Mouse (Mus musculus): ENCODE measurements at regions not wholly inside any gene's neighbourhood (a gene's known extent, or its start where the extent isn't known, plus 50 kb on each side); places are given as distances from the start of the nearest gene placed in this dataset.

DNA sequence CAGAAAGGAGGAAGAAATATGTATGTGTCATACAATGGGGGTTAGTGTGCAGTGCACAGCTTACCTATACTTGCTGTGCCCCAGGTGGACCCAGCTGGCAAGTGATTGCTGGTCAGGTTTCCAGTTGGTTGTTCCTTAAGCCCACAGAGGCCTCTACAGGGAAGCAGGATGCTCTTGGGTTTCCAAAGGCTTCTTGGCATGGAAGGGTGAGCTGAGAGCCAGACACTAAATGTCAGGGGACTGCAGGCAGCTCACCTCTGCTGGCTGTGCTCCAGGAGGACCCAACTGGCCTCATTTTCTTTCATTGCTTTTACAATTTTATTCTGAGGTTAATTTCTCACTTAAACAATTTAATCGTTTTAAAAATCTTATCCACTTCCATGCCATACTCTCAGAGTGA lies 108.1 kb downstream of the Gm10184 start:
- H3K79me2 ChIP-seq (ENCODE audit: control insufficient read depth, insufficient read depth, low read length, poor library complexity), result no peaks in the 10 kb centered on the region
- DNase-seq (ENCODE audit: low read depth, low spot score), result no peak
- no peaks in the 10 kb centered on the region for H3K4me1 ChIP-seq (ENCODE audit: control insufficient read depth in 1 of 2, insufficient read depth in 2 of 2, low read length in 2 of 2)
- no peaks in the 10 kb centered on the region for H3K9me3 ChIP-seq (replicated peaks; ENCODE audit: insufficient read depth, low read length)
- TF ChIP-seq RCOR1 (IDR thresholded peaks at IDR 0.05; ENCODE audit: low read depth, low read length), result no peak
- no peak for TF ChIP-seq USF2 (IDR thresholded peaks at IDR 0.05; ENCODE audit: borderline replicate concordance in 1 of 2, insufficient read depth in 1 of 2, low read depth in 1 of 2, low read length in 2 of 2)
- no peak for TF ChIP-seq SIN3A (IDR thresholded peaks at IDR 0.05; ENCODE audit: low read length)
- no peak for TF ChIP-seq EP300 (IDR thresholded peaks at IDR 0.05; ENCODE audit: low read depth in 1 of 2, low read length in 2 of 2)
- H3K9ac ChIP-seq (ENCODE audit: control insufficient read depth, low read depth, low read length, poor library complexity, severe bottlenecking), result no peak overlapping the region
- no peak overlapping the region for H3K4me3 ChIP-seq (ENCODE audit: control insufficient read depth in 1 of 2, insufficient read depth in 1 of 2, low read depth in 2 of 2, low read length in 2 of 2)
- H3K36me3 ChIP-seq (ENCODE audit: control insufficient read depth in 1 of 2, insufficient read depth in 2 of 2, low read length in 2 of 2), result no peaks in the 10 kb centered on the region
- H3K27ac ChIP-seq (ENCODE audit: control insufficient read depth, low read depth, low read length), result no peak overlapping the region
- no peaks in the 10 kb centered on the region for H3K27me3 ChIP-seq (ENCODE audit: control insufficient read depth in 1 of 2, insufficient read depth in 2 of 2, low read length in 2 of 2)

DNA sequence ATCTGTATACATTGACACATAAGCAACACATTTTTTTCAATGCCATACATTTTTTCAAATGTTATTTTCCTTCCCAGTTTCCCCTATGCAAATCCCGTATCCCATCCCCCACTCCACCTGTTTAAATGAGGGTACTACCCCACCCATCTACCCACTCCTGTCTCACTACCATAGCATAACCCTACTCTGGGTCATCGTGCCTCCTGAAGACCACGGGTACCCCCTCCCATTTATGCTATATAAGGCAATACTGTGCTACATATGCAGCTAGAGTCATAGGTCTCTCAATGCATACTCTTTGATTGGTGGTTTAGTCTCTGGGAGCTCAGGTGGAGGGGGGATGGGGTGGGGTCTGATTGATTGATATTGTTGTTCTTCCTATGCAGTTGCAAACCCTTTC lies 132.7 kb downstream of the Gm10184 start:
- Histone ChIP-seq H3K4me3 (ENCODE audit: control insufficient read depth in 1 of 2, insufficient read depth in 1 of 2, low read depth in 2 of 2, low read length in 2 of 2) (no peak overlapping the region), H3K4me1 (ENCODE audit: control insufficient read depth in 1 of 2, insufficient read depth in 2 of 2, low read length in 2 of 2) (no peaks in the 10 kb centered on the region), H3K27me3 (ENCODE audit: control insufficient read depth in 1 of 2, insufficient read depth in 2 of 2, low read length in 2 of 2) (no peaks in the 10 kb centered on the region), H3K9ac (ENCODE audit: control insufficient read depth, low read depth, low read length, poor library complexity, severe bottlenecking) (no peak overlapping the region), H3K9me3 (replicated peaks; ENCODE audit: insufficient read depth, low read length) (no peaks in the 10 kb centered on the region), H3K79me2 (ENCODE audit: control insufficient read depth, insufficient read depth, low read length, poor library complexity) (no peaks in the 10 kb centered on the region), H3K36me3 (ENCODE audit: control insufficient read depth in 1 of 2, insufficient read depth in 2 of 2, low read length in 2 of 2) (no peaks in the 10 kb centered on the region), H3K27ac (ENCODE audit: control insufficient read depth, low read depth, low read length) (no peak overlapping the region)
- TF ChIP-seq E2F4 (IDR thresholded peaks at IDR 0.05; ENCODE audit: borderline replicate concordance, low read depth, low read length) (no peak), BHLHE40 (IDR thresholded peaks at IDR 0.05; ENCODE audit: borderline replicate concordance, low read depth, low read length) (no peak), NELFE (IDR thresholded peaks at IDR 0.05; ENCODE audit: low read depth, low read length) (no peak), TBP (IDR thresholded peaks at IDR 0.05; ENCODE audit: low read depth, low read length) (no peak), POLR2A (IDR thresholded peaks at IDR 0.05; ENCODE audit: control insufficient read depth in 1 of 2, insufficient read depth in 1 of 2, low read depth in 1 of 2, low read length in 2 of 2, poor library complexity in 1 of 2) (no peak), USF1 (IDR thresholded peaks at IDR 0.05; ENCODE audit: low read depth, low read length) (no peak), NRF1 (IDR thresholded peaks at IDR 0.05; ENCODE audit: insufficient read depth, low read depth, low read length, poor library complexity, severe bottlenecking) (no peak), MAZ (IDR thresholded peaks at IDR 0.05; ENCODE audit: low read depth, low read length) (no peak), KAT2A (conservative IDR thresholded peaks at IDR 0.05; ENCODE audit: low read depth, low read length) (no peak), HCFC1 (IDR thresholded peaks at IDR 0.05; ENCODE audit: low read depth, low read length) (no peak), SIN3A (IDR thresholded peaks at IDR 0.05; ENCODE audit: low read length) (no peak), MEF2A (IDR thresholded peaks at IDR 0.05; ENCODE audit: extremely low read depth, insufficient replicate concordance, low read depth, low read length, poor library complexity, severe bottlenecking) (no peak), EP300 (IDR thresholded peaks at IDR 0.05; ENCODE audit: low read depth in 1 of 2, low read length in 2 of 2) (no peak), GATA1 (IDR thresholded peaks at IDR 0.05; ENCODE audit: low read depth, low read length) (no peak), USF2 (IDR thresholded peaks at IDR 0.05; ENCODE audit: borderline replicate concordance in 1 of 2, insufficient read depth in 1 of 2, low read depth in 1 of 2, low read length in 2 of 2) (no peak), POLR2AphosphoS2 (IDR thresholded peaks at IDR 0.05; ENCODE audit: low read length) (no peak), JUND (IDR thresholded peaks at IDR 0.05; ENCODE audit: low read depth, low read length) (no peak)
- DNase-seq (ENCODE audit: low read depth, low spot score), result no peak

Data from MEL (cell line).